11 mouse cellular contexts compared by ENCODE assay signal in the genomic region with DNA sequence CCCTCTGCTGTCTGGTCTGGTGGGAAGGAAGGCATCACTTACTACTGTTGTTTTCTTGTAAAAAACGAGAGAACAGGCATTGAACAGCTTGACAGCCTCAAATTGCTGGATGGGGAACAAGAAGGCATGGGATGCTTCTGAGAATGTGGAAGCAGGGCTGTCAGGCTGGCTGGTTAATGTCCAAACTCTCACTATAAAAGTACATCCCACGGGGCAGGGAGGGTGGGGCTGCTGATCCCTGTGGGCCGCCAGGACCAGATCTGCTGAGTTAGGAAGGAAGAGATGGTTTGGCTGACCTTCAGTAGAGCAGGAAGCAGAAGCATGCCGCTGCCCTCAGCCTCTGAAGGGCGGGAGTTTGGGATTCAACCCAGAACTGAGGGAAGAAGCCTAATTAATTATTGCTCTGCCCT. TPM values are rescaled to one million over a fixed set of nuclear protein-coding genes. Genes with fewer than 3 reads are reported as not detected.
A peak's percentile ranks its signal among the peaks of the same experiment; 100 is the strongest.
DNase-seq lines count a peak whose midpoint lies in the region; TF ChIP-seq lines count a peak whose summit lies in the region.
"Had no signal": no experiment of that assay in that cellular context is flagged by ENCODE, and none has a peak within 500 bp of the region (broad histone marks: within the 10 kb centered on the region; RNA-seq: fewer than 3 reads in every experiment).

No protein-coding gene starts in this region.

- peaks cover 3% of the 10 kb centered on the region; the same call in 1 of the 2 replicates for H3K36me3 ChIP-seq in liver, adult 2 months (ENCODE audit: control insufficient read depth, insufficient read depth, low read length)

- H3K79me2 ChIP-seq in liver, adult 2 months (ENCODE audit: control insufficient read depth, insufficient read depth, low read length), result peaks cover 33% of the 10 kb centered on the region; the same call in 1 of the 2 replicates

- no peak overlapping the region for H3K4me3 ChIP-seq in liver, adult 2 months (ENCODE audit: insufficient read depth, low read depth, low read length)

- WGBS in liver, adult 2 months, result 7% methylated on average over 5 of the region's 5 CpGs

- no peaks in the 10 kb centered on the region for H3K27me3 ChIP-seq in liver, adult 2 months (ENCODE audit: control insufficient read depth, insufficient read depth, low read length)

- TF ChIP-seq POLR2A in liver, adult 2 months (IDR thresholded peaks at IDR 0.05; ENCODE audit: extremely low read depth, insufficient read depth, low read length), result no peak

- no peak for TF ChIP-seq CTCF in liver, adult 2 months (IDR thresholded peaks at IDR 0.05; ENCODE audit: low read depth, low read length)

- peak overlapping the region; percentile 55 for H3K27ac ChIP-seq in liver, adult 2 months (replicated peaks; ENCODE audit: insufficient read depth, low read depth, low read length)

- H3K4me1 ChIP-seq in liver, adult 2 months (ENCODE audit: control insufficient read depth, insufficient read depth, low read length), result peaks cover 51% of the 10 kb centered on the region

- peak; percentile 57 for DNase-seq in adrenal gland, postnatal 14 days
- no peak for DNase-seq in adrenal gland, postnatal 10 days
- DNase-seq in urinary bladder, postnatal 14 days (ENCODE audit: low spot score), result peak; percentile 70
- no peak for DNase-seq in urinary bladder, postnatal 36 days (ENCODE audit: low spot score in 2 of 2)
- DNase-seq in liver, adult 2 months (ENCODE audit: extremely low read depth, low read depth, low spot score), result peak; percentile 73
- peak; percentile 75 for DNase-seq in yolk sac, embryonic 10.5 days (ENCODE audit: low spot score)
- no peak for DNase-seq in adipocyte (ENCODE audit: low spot score)
- DNase-seq in retina, embryonic 14.5 days (ENCODE audit: low spot score), result no peak

- H3K9ac ChIP-seq in liver, adult 2 months (ENCODE audit: low read depth, low read length), result no peak overlapping the region

RNA-seq across cellular contexts. Expression of gene Golt1a, which starts 58.0 kb away (rescaled TPM):
- 1.4 and 2.9 TPM in 2 replicates for total RNA-seq in adrenal gland, postnatal 14 days (2021)
- total RNA-seq in adrenal gland, postnatal 10 days (2021), result 1 to 10 TPM; 1.4 to 4.3 TPM
- total RNA-seq in liver, adult 2 months (2014; rRNA removed), result 11.4 and 13.0 TPM in 2 replicates
- polyA plus RNA-seq in liver, adult 2 months (2012; rRNA removed), result 16.1 and 21.2 TPM in 2 replicates
- total RNA-seq: layer of hippocampus, adult 18-20 months had no signal
- polyA plus RNA-seq: C2C12; embryonic facial prominence, embryonic 14.5 days had no signal

Comparison
In these comparisons a context has a peak if more than half of its experiments do, and no peak if none do; other contexts are left out.
1. DNase-seq: peak in adrenal gland, postnatal 14 days (single experiment), urinary bladder, postnatal 14 days (single experiment), liver, adult 2 months (single experiment) and yolk sac, embryonic 10.5 days (single experiment); none in adrenal gland, postnatal 10 days (single experiment), urinary bladder, postnatal 36 days (0 of 2), adipocyte (single experiment) and retina, embryonic 14.5 days (single experiment).